Mouse (Mus musculus) monocyte, adult 5-6 weeks (primary cell): ENCODE results near the gene Plcb1. TPM values are rescaled to one million over a fixed set of nuclear protein-coding genes. Genes with fewer than 3 reads are reported as not detected.
"Not testable (repeated sequence)": the region's sequence is repeated elsewhere in the genome, so short reads cannot be mapped to it uniquely, and the experiment has no call there.

Source experiments
- ATAC-seq: fragments of 153-309, 156-312 bp; replicated peaks from 2 replicates; pipeline ENCODE4 v1.8.0; 2017; ENCODE audit warnings: mild to moderate bottlenecking; ENCODE audit not compliant: low TSS enrichment, insufficient number of reproducible peaks, severe bottlenecking, poor library complexity, low FRiP score
- total RNA-seq: library from RNA; stranded (forward); fragments of 200-1000, 200-491, 200-594 nt; gene quantifications from 3 replicates; pipeline ENCODE4 v1.2.3, GENCODE M21; 2017

Gene Plcb1
- total RNA-seq, 1 experiment from 2014 or later: 5.5 TPM

- ATAC-seq: no peak
Measured at GRCm38 (mm10) chr2:134935970-134936649, 150.2 kb downstream of the Plcb1 start.

DNA sequence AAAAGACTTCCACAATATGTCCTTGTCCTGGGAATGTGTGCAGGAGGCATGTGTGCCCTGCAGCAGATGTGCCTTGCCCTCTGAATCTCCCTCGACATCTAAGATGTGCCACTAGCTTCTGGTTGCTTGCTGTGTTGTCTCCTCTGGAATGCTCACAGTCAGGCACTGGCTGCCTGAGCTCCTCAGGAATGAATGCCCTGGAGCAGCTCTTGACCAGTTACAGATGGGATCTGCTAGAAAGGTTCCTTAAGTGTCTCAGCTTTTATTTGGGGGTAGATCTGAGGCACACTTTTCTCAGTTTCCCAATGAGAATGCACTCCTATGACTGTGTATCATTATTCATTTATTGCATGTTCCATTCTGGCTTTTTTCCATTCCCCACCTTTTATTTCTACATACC, 151.8 kb downstream of the Plcb1 start:
- no peak for ATAC-seq

DNA sequence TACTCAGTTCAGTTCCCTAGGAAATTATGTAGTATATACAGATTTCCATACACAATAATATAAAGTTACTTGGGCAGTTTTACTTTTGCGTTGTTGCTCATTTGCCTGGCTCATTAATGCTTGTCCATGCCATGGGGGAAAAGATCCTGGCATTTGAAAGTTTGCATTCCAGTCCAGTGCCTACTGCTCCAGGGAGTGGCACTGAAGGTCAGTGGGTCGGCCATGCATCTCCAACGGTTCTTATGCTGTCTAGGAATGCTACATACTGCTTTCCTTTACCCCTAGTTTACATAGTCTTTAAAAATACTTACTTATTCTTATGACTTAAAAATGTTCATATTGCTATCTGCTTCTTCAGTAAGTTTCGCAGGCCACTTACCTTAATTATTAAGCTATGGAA, 156.2 kb downstream of the Plcb1 start:
- no peak for ATAC-seq

DNA sequence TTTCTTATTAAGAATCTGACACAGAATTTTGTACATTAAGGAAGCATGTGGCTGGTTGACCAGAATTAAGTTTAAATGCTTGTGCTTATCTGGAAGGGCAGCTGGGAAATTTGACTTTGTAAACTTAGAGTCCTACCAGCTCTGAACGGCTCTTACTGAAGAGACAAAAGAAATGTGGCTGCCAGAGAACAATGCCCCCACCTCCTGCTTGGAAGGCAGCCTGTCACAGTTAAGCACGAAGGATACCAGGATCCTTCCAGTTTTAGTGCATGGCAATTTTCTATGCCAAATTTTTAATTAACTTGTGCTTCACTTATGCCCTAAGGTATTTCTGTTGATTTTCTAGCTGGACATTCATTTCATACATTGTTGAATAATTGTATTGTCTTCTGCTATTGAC, 157.1 kb downstream of the Plcb1 start:
- ATAC-seq: no peak

DNA sequence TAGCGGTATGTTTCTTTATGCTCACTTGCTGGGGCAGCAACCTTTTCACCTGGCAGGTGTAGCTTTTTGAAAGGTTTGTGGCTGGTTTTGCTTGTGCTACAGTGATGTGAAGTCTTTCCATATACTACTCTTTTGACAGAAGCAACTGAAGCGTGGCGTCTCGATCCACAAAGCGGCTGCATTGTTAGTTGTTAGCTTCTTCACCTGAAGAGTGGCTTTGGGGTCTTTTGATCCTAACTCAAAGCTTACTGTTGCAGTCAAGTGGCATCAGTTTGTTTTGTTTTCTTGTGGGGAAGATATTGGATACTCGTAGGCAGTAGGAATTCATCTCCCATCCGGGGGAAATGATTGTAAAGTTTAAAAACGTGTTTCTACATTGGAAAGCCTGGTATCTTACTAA, 160.5 kb downstream of the Plcb1 start:
- no peak for ATAC-seq

GRCm38 (mm10) chr2:134946911-134947310, 161.0 kb downstream of the Plcb1 start:
- ATAC-seq: no peak

GRCm38 (mm10) chr2:134952088-134952487, 166.2 kb downstream of the Plcb1 start:
- ATAC-seq: no peak

GRCm38 (mm10) chr2:134956436-134956835, 170.6 kb downstream of the Plcb1 start:
- no peak for ATAC-seq

GRCm38 (mm10) chr2:134966131-134966530, 180.3 kb downstream of the Plcb1 start:
- ATAC-seq: no peak

- ATAC-seq: no peak
Measured at GRCm38 (mm10) chr2:134968380-134968779, 182.5 kb downstream of the Plcb1 start.

- no peak for ATAC-seq
Measured at GRCm38 (mm10) chr2:134972376-134972775, 186.5 kb downstream of the Plcb1 start.

DNA sequence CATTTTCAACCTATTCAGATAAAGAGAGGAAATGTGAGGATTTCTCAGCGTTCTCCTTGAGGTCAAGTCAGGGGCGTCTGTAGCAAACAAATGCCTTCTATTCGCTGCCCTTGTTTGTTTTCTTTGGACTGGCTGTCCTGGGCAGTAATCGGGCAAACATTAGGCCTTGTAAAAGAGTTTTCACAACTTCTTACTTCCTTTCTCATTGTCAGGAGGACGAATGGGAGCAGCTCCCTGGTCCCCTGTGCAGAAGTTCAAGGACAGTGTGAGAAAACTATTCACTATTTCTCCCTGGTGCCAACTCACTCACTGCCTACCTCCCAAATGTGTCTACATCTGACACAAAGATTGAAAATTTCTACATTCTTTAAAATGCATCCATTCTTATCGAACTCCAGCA, 188.8 kb downstream of the Plcb1 start:
- no peak for ATAC-seq

- no peak for ATAC-seq
Measured at GRCm38 (mm10) chr2:134976796-134977330, 191.0 kb downstream of the Plcb1 start.

DNA sequence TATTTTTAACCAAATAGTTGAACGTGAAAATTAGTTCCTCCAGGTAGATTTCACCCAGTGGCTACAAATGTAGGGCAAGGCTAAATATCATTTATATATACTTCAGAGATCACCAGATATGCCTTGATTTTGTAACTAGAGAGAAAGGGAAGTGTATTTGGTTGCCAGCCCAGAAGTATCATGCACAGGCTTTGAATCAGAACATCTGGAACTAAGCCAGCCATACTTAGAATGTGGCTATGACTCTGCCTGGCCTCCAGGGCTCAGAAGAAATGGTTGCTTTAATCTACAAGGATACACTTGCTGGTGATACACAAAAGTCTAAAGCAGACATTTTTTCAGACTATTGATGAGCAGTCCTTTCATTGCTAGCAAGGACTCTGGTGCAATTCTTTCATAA, 191.8 kb downstream of the Plcb1 start:
- ATAC-seq: no peak

DNA sequence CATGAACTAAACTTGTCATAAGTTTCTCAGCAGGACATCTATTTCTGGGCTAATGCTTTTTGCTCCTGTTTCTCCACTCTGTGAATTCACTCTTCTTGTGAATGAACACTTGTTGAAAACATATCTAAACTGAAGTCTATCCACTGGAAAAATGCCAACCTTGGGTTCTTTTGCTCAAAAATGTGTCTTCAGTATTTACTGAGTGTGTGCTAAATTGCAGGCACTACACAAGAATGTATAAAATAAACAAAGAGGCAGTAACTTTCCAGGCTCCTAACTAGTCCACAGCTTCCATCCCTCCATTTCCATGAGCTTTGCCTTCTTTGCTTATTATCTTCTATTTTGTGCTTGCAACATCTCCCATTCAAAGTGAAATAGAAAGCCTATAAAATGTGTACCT, 195.5 kb downstream of the Plcb1 start:
- no peak for ATAC-seq

- no peak for ATAC-seq
Measured at GRCm38 (mm10) chr2:134984884-134985283, 199.0 kb downstream of the Plcb1 start.

- no peak for ATAC-seq
Measured at GRCm38 (mm10) chr2:134987978-134988377, 202.1 kb downstream of the Plcb1 start.

- no peak for ATAC-seq
Measured at GRCm38 (mm10) chr2:134989650-134990292, 203.9 kb downstream of the Plcb1 start.

DNA sequence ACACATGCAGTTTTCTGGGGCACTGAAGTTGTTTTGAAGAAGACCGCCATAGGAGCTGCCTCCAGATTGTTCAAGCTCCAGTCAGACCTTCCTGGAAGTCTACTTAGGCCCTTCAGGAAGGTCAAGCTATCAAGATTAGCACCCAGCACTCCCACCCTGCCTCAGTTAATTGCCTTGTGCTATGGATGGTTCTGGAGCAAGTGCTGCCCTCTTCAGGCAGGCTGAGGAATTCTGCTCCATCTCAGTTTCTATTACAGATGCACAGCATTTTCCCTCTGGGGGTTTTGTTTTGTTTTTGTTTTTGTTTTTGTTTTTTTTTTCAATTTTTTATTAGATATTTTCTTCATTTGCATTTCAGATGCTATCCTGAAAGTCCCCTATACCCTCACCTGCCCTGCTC, 221.3 kb downstream of the Plcb1 start:
- no peak for ATAC-seq

DNA sequence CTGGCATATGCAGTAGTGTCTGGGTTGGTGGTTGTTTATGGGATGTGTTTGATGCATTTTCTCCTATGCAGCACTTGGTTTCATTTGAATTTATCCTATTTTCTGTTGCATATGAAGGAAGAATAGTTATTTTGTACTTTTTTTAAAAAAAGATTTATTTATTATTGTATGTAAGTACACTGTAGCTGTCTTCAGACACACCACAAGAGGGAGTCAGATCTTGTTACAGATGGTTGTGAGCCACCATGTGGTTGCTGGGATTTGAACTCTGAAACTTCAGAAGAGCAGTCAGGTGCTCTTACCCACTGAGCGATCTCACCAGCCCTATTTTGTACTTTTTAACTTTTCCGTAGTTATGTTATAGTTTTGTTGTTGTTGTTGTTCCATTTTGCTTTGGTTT, 222.0 kb downstream of the Plcb1 start:
- not testable (repeated sequence) for ATAC-seq
